Mouse (Mus musculus): ENCODE measurements around the gene Fam24b.
A peak's percentile ranks its signal among the peaks of the same experiment; 100 is the strongest.

The Fam24b gene

GRCm38 (mm10) chr7:131329416-131329815 lies at the start of gene Fam24b:
Gene Fam24b (minus strand): TSS chr7:131329516.
- no peak for DNase-seq (ENCODE audit: low spot score)

- DNase-seq (ENCODE audit: low spot score), result no peak
Observed at GRCm38 (mm10) chr7:131371880-131372651, 42.8 kb upstream of the Fam24b start.

GRCm38 (mm10) chr7:131371470-131371860 lies 42.1 kb upstream of the Fam24b start:
- no peak for DNase-seq (ENCODE audit: low spot score)

GRCm38 (mm10) chr7:131370648-131371469 lies 41.5 kb upstream of the Fam24b start, which contains the start of gene Pstk:
Gene Pstk (plus strand): TSS chr7:131371141.
- peak; percentile 83 for DNase-seq (ENCODE audit: low spot score)

GRCm38 (mm10) chr7:131364131-131364530 lies 34.8 kb upstream of the Fam24b start:
- no peak for DNase-seq (ENCODE audit: low spot score)

GRCm38 (mm10) chr7:131362615-131363300 lies 33.4 kb upstream of the Fam24b start, which contains the start of gene 2310057M21Rik:
Gene 2310057M21Rik (minus strand): TSS chr7:131362759.
- DNase-seq (ENCODE audit: low spot score), result peak; percentile 95

GRCm38 (mm10) chr7:131362269-131362614 lies 32.9 kb upstream of the Fam24b start:
- no peak for DNase-seq (ENCODE audit: low spot score)

- DNase-seq (ENCODE audit: low spot score), result no peak
Observed at GRCm38 (mm10) chr7:131356105-131356504, 26.8 kb upstream of the Fam24b start.

GRCm38 (mm10) chr7:131345856-131346541 lies 16.7 kb upstream of the Fam24b start:
- no peak for DNase-seq (ENCODE audit: low spot score)

GRCm38 (mm10) chr7:131337502-131338068 lies 8.3 kb upstream of the Fam24b start:
- DNase-seq (ENCODE audit: low spot score), result no peak

GRCm38 (mm10) chr7:131333564-131333963 lies 4.2 kb upstream of the Fam24b start, which contains the start of gene Fam24a:
Gene Fam24a (plus strand): TSS chr7:131333864.
- no peak for DNase-seq (ENCODE audit: low spot score)

GRCm38 (mm10) chr7:131331688-131332087 lies 2.4 kb upstream of the Fam24b start:
- DNase-seq (ENCODE audit: low spot score), result no peak

- DNase-seq (ENCODE audit: low spot score), result no peak
Observed at GRCm38 (mm10) chr7:131327054-131327453, 2.3 kb downstream of the Fam24b start.

- DNase-seq (ENCODE audit: low spot score), result no peak
Observed at GRCm38 (mm10) chr7:131322192-131322591, 7.1 kb downstream of the Fam24b start, which contains the start of gene Cuzd1. Gene Cuzd1 (minus strand): TSS chr7:131322292.

GRCm38 (mm10) chr7:131318340-131318739 lies 11.0 kb downstream of the Fam24b start:
- no peak for DNase-seq (ENCODE audit: low spot score)

GRCm38 (mm10) chr7:131317587-131317986 lies 11.7 kb downstream of the Fam24b start:
- DNase-seq (ENCODE audit: low spot score), result no peak

- no peak for DNase-seq (ENCODE audit: low spot score)
Observed at GRCm38 (mm10) chr7:131314493-131314892, 14.8 kb downstream of the Fam24b start.

- DNase-seq (ENCODE audit: low spot score), result no peak
Observed at GRCm38 (mm10) chr7:131306733-131307132, 22.6 kb downstream of the Fam24b start.

- no peak for DNase-seq (ENCODE audit: low spot score)
Observed at GRCm38 (mm10) chr7:131303340-131303739, 26.0 kb downstream of the Fam24b start.

GRCm38 (mm10) chr7:131297151-131297550 lies 32.2 kb downstream of the Fam24b start:
- DNase-seq (ENCODE audit: low spot score), result no peak

Measured in ovary, adult 18-20 months (tissue).